Mouse (Mus musculus) forebrain, embryonic 16.5 days (tissue): ENCODE measurements around the gene Yars. TPM values are rescaled to one million over a fixed set of nuclear protein-coding genes. Genes with fewer than 3 reads are reported as not detected.

Experiments
- ATAC-seq: fragments of 200-750 bp; cut with Nextera tagmentation; 2 replicates; pipeline ENCODE4 v1.8.0; 2017; ENCODE audit warnings: mild to moderate bottlenecking, moderate library complexity
- H3K27ac ChIP-seq: fragments of 300-500 bp; sonication (generic); 2 replicates; pipeline ENCODE4 v1.5.1; 2014; ENCODE audit warnings: low read length, control low read depth
- H3K27me3 ChIP-seq: fragments of 300-500 bp; sonication (generic); replicated peaks from 2 replicates; pipeline ENCODE4 v1.6.1; 2014; ENCODE audit warnings: low read length; ENCODE audit not compliant: control insufficient read depth, insufficient read depth
- H3K36me3 ChIP-seq: fragments of 300-500 bp; sonication (generic); 2 replicates; pipeline ENCODE4 v1.6.1; 2014; ENCODE audit not compliant: control insufficient read depth, insufficient read depth
- H3K4me1 ChIP-seq: fragments of 300-500 bp; sonication (generic); replicated peaks from 2 replicates; pipeline ENCODE4 v1.6.1; 2014; ENCODE audit warnings: low read length; ENCODE audit not compliant: control insufficient read depth, insufficient read depth
- H3K4me2 ChIP-seq: fragments of 300-500 bp; sonication (generic); 2 replicates; pipeline ENCODE4 v1.6.1; 2014; ENCODE audit warnings: mild to moderate bottlenecking, low read length, control low read depth
- H3K4me3 ChIP-seq: fragments of 300-500 bp; sonication (generic); replicated peaks from 2 replicates; pipeline ENCODE4 v1.5.1; 2014; ENCODE audit warnings: mild to moderate bottlenecking, low read length, control low read depth
- H3K9ac ChIP-seq: fragments of 300-500 bp; sonication (generic); replicated peaks from 2 replicates; pipeline ENCODE4 v1.6.1; 2014; ENCODE audit warnings: low read depth, low read length, control low read depth
- H3K9me3 ChIP-seq: fragments of 300-500 bp; sonication (generic); 2 replicates; pipeline ENCODE4 v1.6.1; 2016; ENCODE audit warnings: low read length; ENCODE audit not compliant: control insufficient read depth
- WGBS: fragments of 180-500 bp; shearing (Covaris S2); extraction: QIAGEN DNeasy Blood & Tissue Kit; methylation state at CpG from one replicate; pipeline ENCODE4 v1.1.7; 2014; 5-methylcytosine and 5-hydroxymethylcytosine counted together
- polyA plus RNA-seq: library from polyadenylated mRNA; unstranded; fragments of >200 nt; fragmentation: Nextera tagmentation; extraction: Ambion mirVana; gene quantifications from 2 replicates; pipeline ENCODE4 v1.2.1, GENCODE M21; 2015

The Yars gene
- polyA plus RNA-seq, 1 experiment from 2014 or later, result 122 TPM

DNA sequence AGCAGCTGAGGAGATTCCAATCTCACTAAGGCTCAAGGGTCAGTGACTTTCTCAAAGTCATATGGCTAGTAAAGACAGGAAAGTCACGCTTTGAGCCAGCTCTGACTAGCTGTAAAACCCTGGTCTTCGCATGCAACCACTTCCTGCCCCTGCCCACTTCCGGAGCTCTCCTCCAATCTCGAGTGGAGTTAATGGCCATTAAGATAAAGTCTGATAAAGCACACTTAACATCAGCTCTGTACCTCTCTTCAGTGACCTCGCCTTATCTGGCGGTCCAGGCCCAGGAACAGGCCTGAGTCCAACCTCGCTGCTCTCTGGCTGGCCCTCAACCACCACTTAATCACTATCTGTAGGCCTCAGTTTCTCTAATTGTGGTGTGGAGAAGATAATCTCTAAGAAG, 44.9 kb downstream of the Yars start:
- H3K27ac ChIP-seq, result no peak overlapping the region
- H3K4me3 ChIP-seq, result no peak overlapping the region
- H3K27me3 ChIP-seq, result no peaks in the 10 kb centered on the region
- H3K4me1 ChIP-seq, result peaks cover 13% of the 10 kb centered on the region
- no peak for ATAC-seq
- no peaks in the 10 kb centered on the region for H3K36me3 ChIP-seq
- 83% methylated on average over 7 of the region's 7 CpGs for WGBS
- H3K9ac ChIP-seq, result no peak overlapping the region
- no peak overlapping the region for H3K4me2 ChIP-seq
- no peaks in the 10 kb centered on the region for H3K9me3 ChIP-seq

- H3K27me3 ChIP-seq, result 0 out of 2 replicates have a peak, but pooled peaks cover 3% of the 10 kb centered on the region
- 85% methylated on average over 3 of the region's 3 CpGs for WGBS
- peaks cover 13% of the 10 kb centered on the region for H3K4me1 ChIP-seq
- no peak overlapping the region for H3K9ac ChIP-seq
- no peak overlapping the region for H3K27ac ChIP-seq
- ATAC-seq, result no peak
- H3K36me3 ChIP-seq, result no peaks in the 10 kb centered on the region
- no peak overlapping the region for H3K4me2 ChIP-seq
- no peaks in the 10 kb centered on the region for H3K9me3 ChIP-seq
- no peak overlapping the region for H3K4me3 ChIP-seq
These were observed 45.6 kb downstream of the Yars start for GRCm38 (mm10) chr4:129235147-129235546.

DNA sequence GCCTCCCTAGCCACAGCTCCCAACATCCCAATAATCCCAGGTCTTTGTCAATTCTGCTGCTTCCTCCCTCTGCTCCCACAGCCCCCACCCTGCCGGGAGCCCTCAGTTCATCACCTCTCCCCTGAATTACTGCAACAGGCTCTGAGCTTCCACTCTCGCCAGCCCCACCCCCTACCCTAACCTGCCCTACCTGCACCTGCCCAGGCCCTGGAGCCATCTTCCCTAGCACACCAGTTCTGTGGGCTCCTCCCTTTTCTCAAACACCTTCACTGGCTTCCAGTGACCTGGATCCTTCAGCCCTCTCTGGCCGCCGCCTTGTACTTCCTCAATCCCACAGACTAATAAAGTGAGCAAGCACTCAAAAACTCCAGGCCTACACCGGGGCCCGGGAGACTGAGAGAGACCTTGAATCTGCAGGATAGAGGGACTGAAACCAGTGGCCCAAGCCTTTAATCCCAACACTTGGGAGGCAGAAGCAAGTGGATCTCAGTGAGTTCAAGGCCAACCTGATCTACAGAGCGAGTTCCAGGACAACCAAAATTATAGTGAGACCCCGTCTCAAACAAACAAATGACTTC, 46.8 kb downstream of the Yars start:
- peaks cover 13% of the 10 kb centered on the region for H3K4me1 ChIP-seq
- 0 out of 2 replicates have a peak, but pooled peaks cover 3% of the 10 kb centered on the region for H3K27me3 ChIP-seq
- no peak for ATAC-seq
- H3K27ac ChIP-seq, result no peak overlapping the region
- no peaks in the 10 kb centered on the region for H3K9me3 ChIP-seq
- H3K4me3 ChIP-seq, result no peak overlapping the region
- H3K9ac ChIP-seq, result no peak overlapping the region
- 88% methylated on average over 8 of the region's 8 CpGs for WGBS
- H3K4me2 ChIP-seq, result no peak overlapping the region
- H3K36me3 ChIP-seq, result no peaks in the 10 kb centered on the region

GRCm38 (mm10) chr4:129237843-129238441, 48.4 kb downstream of the Yars start:
- H3K27ac ChIP-seq, result no peak overlapping the region
- no peaks in the 10 kb centered on the region for H3K9me3 ChIP-seq
- H3K4me3 ChIP-seq, result peak overlapping the region; percentile 72
- peaks cover 20% of the 10 kb centered on the region for H3K4me1 ChIP-seq
- peak overlapping the region; percentile 94 for H3K4me2 ChIP-seq
- 8% methylated on average over 21 of the region's 21 CpGs for WGBS
- H3K27me3 ChIP-seq, result 0 out of 2 replicates have a peak, but pooled peaks cover 3% of the 10 kb centered on the region
- no peak for ATAC-seq
- H3K36me3 ChIP-seq, result no peaks in the 10 kb centered on the region
- peak overlapping the region; percentile 73; the same call in 1 of the 2 replicates for H3K9ac ChIP-seq

DNA sequence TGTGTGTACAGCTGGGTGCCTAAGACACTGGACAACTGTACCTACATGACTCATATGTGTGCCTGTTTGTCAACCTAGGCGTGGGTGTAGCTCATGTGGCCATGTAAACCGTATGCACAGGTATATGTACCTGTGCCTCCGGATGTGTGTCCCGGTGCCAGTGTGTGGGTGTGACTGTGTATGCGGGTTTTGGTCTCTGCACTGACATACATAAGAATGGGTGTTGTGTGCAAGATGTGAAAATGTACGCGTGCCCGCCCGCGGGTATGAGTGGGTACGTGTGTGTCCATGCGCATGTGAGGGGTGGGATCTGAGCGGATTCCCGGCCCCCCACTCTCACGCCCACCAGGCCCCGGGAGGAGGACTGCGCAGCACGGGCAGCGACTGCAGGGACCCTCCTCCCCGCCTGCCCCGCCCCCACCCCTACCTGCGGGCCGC, 49.0 kb downstream of the Yars start:
- WGBS, result under 1% methylated on average over 23 of the region's 23 CpGs
- no peaks in the 10 kb centered on the region for H3K9me3 ChIP-seq
- no peak overlapping the region for H3K27ac ChIP-seq
- no peaks in the 10 kb centered on the region for H3K36me3 ChIP-seq
- peaks cover 20% of the 10 kb centered on the region for H3K4me1 ChIP-seq
- H3K4me2 ChIP-seq, result peak overlapping the region; percentile 94
- peak overlapping the region; percentile 73 for H3K9ac ChIP-seq
- 0 out of 2 replicates have a peak, but pooled peaks cover 3% of the 10 kb centered on the region for H3K27me3 ChIP-seq
- peak; percentile 74 for ATAC-seq
- H3K4me3 ChIP-seq, result peak overlapping the region; percentile 72

GRCm38 (mm10) chr4:129239075-129239474, 49.5 kb downstream of the Yars start:
- H3K27ac ChIP-seq, result no peak overlapping the region
- ATAC-seq, result peak; percentile 82
- WGBS, result under 1% methylated on average over 16 of the region's 29 CpGs

DNA sequence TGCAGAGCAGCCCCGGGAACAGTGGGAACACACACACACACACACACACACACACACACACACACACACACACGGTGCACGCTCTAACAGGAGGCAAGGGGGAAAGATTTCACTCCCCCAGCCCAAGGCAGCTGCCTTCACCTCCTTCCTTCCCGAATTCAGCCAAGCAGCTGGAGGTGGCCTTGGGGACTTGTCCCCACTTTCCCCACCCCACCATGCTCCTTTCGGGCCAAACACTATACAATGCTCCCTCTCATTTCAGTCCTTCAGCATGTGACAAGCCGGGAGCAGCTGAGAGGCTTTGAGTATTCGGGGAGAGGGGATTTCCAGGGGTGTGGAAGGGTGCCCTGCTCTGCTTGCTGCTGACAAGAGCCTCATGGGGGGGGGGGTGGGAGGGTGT, 52.3 kb downstream of the Yars start:
- H3K4me2 ChIP-seq, result no peak overlapping the region
- no peak for ATAC-seq
- H3K27ac ChIP-seq, result no peak overlapping the region
- H3K36me3 ChIP-seq, result no peaks in the 10 kb centered on the region
- no peaks in the 10 kb centered on the region for H3K9me3 ChIP-seq
- H3K27me3 ChIP-seq, result peaks cover 6% of the 10 kb centered on the region
- peaks cover 20% of the 10 kb centered on the region for H3K4me1 ChIP-seq
- WGBS, result 6% methylated on average over 5 of the region's 7 CpGs
- no peak overlapping the region for H3K4me3 ChIP-seq
- no peak overlapping the region for H3K9ac ChIP-seq

More at GRCm38 (mm10) chr4:129239075-129239474, 49.5 kb downstream of the Yars start:
- Histone ChIP-seq H3K9ac (peak overlapping the region; percentile 73), H3K4me2 (peak overlapping the region; percentile 94), H3K4me1 (peaks cover 20% of the 10 kb centered on the region), H3K27me3 (0 out of 2 replicates have a peak, but pooled peaks cover 3% of the 10 kb centered on the region), H3K36me3 (no peaks in the 10 kb centered on the region), H3K4me3 (peak overlapping the region; percentile 72), H3K9me3 (no peaks in the 10 kb centered on the region)

DNA sequence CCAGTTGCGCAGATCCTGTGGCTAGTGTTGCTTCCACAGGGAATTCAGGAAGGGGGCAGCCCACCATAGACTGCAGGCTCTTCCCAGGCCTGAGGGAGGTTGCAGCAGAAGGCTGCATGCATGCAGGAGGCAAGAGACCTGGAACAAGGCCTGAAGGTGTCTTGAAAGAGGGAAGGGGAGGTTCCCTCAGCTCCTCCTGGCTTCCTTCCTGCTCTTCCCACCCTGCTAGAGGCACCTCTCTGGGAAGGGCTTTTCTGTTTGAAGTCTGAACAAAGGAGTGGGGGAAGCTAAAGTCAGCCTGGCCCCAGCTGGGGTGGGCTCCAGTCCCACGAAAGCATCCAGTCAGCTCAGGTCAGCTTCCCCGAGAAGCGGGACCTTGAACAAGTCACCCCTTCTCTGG, 52.8 kb downstream of the Yars start:
- Histone ChIP-seq H3K36me3 (no peaks in the 10 kb centered on the region), H3K4me2 (no peak overlapping the region), H3K9ac (no peak overlapping the region), H3K9me3 (no peaks in the 10 kb centered on the region), H3K4me1 (peaks cover 20% of the 10 kb centered on the region), H3K4me3 (no peak overlapping the region), H3K27me3 (peaks cover 10% of the 10 kb centered on the region), H3K27ac (no peak overlapping the region)
- 28% methylated on average over 4 of the region's 4 CpGs for WGBS
- ATAC-seq, result no peak

DNA sequence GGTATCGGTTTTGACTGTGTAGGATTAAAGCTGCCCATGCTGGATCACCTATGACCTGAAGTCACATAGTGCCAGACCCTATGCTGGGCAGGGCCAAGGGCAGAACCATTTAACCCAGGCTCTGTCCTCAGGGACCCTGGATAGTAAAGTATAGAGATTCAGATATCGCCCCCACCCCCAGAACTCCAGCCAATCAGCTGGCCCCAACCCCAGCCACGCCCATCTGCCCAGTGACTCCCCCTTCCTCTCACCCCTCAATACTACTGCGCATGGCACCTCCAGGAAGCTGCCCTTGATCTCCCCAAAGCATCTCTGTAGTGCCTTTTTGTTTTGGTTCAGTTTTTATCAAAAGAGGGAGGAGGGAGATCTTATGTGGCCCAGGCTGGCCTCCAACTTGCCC, 53.2 kb downstream of the Yars start:
- WGBS, result 14% methylated on average over 4 of the region's 4 CpGs
- Histone ChIP-seq H3K36me3 (no peaks in the 10 kb centered on the region), H3K4me2 (no peak overlapping the region), H3K4me3 (no peak overlapping the region), H3K4me1 (peaks cover 20% of the 10 kb centered on the region), H3K27ac (no peak overlapping the region), H3K27me3 (peaks cover 14% of the 10 kb centered on the region), H3K9ac (no peak overlapping the region), H3K9me3 (no peaks in the 10 kb centered on the region)
- no peak for ATAC-seq
